Mouse (Mus musculus) splenic B cell, adult 2 months (primary cell): ENCODE results near the gene Pmepa1.
A peak's percentile ranks its signal among the peaks of the same experiment; 100 is the strongest.

Experiments used
- DNase-seq: peaks from one replicate; pipeline ENCODE4 v3.0.0-alpha.2; 2011; ENCODE audit warnings: low read depth, low spot score
- H3K27me3 ChIP-seq: 2 replicates; pipeline ENCODE4 v1.6.1; 2012; ENCODE audit warnings: mild to moderate bottlenecking, low read length, moderate library complexity, mixed read lengths; ENCODE audit not compliant: control insufficient read depth, poor library complexity, insufficient read depth, severe bottlenecking
- H3K36me3 ChIP-seq: 2 replicates; pipeline ENCODE4 v1.6.1; 2012; ENCODE audit warnings: mild to moderate bottlenecking, low read length, moderate library complexity, mixed read lengths; ENCODE audit not compliant: control insufficient read depth, poor library complexity, insufficient read depth, severe bottlenecking

Pmepa1 gene

DNA sequence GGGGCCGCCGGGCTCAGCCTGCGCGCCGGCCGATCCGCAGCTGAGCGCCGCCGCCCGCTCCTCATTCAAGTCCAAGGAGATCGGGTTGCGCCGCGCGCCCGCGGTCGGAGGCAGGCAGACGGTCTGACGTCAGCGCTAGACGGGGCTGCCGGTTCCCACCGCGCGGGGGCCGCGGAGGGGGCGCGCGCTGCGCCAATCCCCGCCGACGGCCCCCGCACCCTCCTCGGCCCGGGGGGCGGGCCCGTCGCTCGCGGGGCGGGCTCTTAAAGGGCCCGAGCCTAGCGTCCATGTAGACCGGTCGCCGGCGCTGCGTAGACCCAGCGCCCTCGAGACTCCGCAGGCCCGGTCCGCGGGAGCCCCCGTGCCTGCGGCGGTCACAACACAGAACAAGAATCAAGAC lies at the start of gene Pmepa1:
TSS of gene Pmepa1 (minus strand) at position 125 of the 400 bp plus-strand sequence.
- DNase-seq: peak; percentile 86
- Histone ChIP-seq H3K27me3 (0 out of 2 replicates have a peak, but pooled peaks cover 3% of the 10 kb centered on the region), H3K36me3 (no peaks in the 10 kb centered on the region)

DNA sequence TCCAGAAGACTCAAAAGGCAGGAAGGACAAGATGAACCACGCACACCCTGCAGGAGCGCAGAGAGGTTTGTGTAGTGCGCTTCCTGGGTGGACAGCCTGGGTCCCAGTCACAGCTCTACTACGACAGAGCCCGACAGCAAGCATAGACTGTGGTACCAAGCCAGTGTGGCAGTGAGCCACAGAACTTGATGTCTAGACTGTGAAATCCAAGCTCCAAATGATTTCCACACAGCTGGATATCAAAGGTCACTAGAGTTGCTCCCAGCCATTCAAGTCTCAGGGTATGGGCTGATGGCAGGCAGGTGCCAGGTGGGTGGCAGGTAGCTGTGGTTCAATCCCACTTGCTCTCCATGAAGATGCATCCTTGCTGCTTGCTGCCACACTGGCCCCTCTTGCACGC lies 45.4 kb upstream of the Pmepa1 start:
- DNase-seq: no peak
- no peaks in the 10 kb centered on the region for H3K27me3 ChIP-seq
- H3K36me3 ChIP-seq: no peaks in the 10 kb centered on the region

DNA sequence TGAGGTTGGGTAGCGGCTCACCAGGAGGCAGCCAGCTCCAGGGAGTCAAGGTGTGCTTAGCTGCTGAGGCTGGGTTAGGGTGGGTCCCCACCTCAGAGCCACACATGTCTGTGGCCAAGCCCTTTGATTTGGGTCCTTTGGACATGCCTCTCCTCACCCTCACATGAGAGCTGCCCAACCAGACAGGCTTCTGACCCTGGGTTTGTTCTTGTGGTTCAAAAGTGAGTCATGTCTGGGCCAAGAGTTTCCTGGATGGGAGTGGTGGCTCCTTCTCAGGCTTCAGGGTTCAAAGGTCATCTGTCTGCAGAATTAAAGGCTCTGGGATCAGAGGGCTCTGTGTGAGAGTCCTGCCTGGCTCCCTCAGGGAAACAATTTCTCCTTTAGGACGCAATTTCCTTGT lies 44.9 kb upstream of the Pmepa1 start:
- Histone ChIP-seq H3K36me3 (no peaks in the 10 kb centered on the region), H3K27me3 (no peaks in the 10 kb centered on the region)
- DNase-seq: no peak

DNA sequence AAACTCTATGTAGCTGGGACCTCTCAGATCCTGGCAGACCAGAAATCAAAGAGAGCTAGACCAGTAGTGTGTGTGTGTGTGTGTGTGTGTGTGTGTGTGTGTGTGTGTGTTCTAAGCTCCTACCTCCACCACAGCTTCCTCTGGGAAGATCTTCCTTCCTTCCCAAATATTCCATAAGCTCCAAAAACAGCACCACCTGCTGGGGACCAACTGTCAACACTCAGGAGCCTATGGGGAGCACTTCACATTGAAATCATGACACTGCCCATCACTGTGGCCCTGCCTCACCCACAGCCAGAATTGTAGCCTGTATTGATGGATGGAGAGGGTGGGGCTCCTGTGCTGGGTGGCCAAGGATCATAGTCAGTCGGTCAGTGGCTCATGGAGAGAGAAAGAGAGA lies 38.0 kb upstream of the Pmepa1 start:
- DNase-seq: no peak
- Histone ChIP-seq H3K36me3 (no peaks in the 10 kb centered on the region), H3K27me3 (no peaks in the 10 kb centered on the region)

DNA sequence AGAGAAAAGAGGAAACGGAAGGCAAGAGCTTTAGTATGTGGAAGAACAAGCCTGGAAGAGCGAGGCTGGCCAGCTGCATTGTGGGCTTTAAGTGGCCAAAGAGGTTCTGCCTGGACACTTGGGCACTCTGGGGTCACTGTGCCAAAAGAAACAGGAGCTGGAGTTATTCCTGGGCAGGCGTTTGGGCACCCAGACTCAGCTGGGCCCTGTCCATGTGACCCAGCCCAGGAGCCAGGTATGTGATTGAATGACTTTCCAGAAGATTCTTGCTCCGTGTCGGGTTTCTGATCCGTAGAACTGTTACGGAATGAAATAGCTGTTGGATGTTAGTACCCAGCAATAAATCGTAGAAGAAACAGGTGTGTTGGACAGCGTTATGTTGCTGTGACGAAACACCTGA lies 32.2 kb upstream of the Pmepa1 start:
- Histone ChIP-seq H3K36me3 (no peaks in the 10 kb centered on the region), H3K27me3 (no peaks in the 10 kb centered on the region)
- no peak for DNase-seq

DNA sequence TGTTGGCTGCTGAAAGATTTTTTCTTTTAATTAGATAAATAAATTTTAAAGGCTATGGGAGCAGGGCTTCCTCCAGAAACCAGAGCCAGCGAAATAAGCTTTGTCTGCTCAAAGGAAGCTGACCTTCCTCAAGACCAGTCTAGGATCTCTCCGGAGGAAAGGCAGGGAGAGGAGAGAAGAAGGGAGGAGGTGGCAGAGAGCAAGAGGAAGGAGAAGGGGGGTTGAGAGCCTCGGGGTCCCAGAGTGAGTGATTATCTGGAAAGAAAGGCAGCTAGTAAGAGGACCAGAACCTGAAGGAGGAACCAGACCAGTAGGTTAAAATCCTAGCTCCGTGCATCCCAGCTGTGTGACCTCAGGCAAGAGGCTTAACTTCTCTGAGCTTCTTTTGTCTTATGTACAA lies 31.7 kb upstream of the Pmepa1 start:
- DNase-seq: no peak
- no peaks in the 10 kb centered on the region for H3K36me3 ChIP-seq
- no peaks in the 10 kb centered on the region for H3K27me3 ChIP-seq

DNA sequence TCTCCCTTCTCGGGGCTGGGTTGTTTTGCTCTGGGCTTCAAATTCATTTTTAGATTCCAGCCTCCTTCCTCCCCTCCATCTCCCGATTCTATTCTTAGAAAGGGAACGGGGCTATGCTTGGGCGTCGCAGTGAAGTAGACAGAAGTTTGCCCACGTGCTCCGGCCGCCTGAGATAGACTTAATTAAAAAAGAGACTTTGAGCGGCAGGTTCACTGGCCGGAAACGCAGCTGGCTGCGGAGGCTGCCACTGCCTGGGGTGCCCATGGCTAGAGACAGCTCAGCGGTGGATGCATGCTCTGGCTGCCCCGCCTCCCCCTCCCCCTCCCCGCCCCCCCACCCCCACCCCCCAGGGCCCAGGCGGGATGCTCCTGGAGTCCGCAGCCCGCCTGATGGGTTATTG lies 31.2 kb upstream of the Pmepa1 start:
- Histone ChIP-seq H3K27me3 (no peaks in the 10 kb centered on the region), H3K36me3 (no peaks in the 10 kb centered on the region)
- DNase-seq: peak; percentile 48

DNA sequence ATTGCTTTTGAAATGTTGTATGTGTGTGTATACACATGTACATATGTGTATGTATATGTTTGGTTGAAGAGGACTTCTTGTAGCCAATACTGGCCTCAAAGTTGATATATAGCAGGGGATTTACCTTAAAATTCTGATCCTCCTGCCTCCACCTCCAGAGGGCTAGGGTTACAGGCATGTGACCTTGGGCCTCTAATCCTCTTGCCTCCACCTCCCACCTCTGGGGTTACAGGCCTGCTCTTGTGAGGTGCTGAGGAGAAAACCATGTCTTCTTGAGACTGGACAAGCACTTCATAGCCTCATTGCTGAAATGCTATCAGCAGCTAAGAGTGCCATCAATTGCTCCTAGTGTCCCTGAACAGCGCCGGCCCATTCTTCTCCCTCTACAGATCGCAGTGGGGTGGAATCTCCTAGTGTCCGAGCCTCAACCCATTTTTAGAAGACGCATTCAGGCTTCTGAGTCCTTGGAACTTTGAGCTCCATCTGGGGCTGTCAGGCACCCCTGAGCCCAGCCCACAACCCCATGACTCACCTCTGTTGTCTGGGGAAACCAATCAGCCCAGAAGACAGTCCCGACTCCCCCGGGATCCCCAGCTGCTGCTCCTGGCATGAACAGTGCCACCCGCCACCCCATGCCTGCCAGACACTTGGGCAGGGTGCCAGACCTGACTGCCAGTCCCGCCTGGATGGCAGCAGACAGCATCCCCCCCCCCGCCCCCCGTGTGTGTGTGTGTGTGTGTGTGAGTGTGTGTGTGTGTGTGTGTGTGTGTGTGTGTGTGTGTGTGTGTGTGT lies 30.6 kb upstream of the Pmepa1 start:
- Histone ChIP-seq H3K27me3 (no peaks in the 10 kb centered on the region), H3K36me3 (no peaks in the 10 kb centered on the region)
- DNase-seq: peak; percentile 41

DNA sequence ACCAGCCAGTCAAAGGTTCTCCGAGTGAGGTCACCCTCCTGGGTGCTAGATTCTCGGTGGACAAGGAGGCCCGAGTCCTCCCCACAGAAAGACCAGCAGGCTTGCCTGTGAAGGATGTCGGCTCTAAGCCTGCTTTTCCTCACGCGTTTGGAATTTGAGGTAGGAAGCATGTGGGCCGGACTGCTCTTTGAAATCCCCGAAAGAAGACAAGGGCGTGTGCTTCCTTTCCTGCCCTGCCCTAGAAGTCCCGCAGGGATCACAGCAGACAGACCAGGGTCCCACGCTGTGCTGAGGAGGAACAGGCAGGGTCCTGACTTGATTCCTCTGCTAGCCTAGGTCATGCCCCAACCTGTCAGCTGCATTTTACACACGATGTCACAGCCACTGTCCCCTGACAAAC lies 28.7 kb upstream of the Pmepa1 start:
- DNase-seq: no peak
- Histone ChIP-seq H3K27me3 (no peaks in the 10 kb centered on the region), H3K36me3 (no peaks in the 10 kb centered on the region)

DNA sequence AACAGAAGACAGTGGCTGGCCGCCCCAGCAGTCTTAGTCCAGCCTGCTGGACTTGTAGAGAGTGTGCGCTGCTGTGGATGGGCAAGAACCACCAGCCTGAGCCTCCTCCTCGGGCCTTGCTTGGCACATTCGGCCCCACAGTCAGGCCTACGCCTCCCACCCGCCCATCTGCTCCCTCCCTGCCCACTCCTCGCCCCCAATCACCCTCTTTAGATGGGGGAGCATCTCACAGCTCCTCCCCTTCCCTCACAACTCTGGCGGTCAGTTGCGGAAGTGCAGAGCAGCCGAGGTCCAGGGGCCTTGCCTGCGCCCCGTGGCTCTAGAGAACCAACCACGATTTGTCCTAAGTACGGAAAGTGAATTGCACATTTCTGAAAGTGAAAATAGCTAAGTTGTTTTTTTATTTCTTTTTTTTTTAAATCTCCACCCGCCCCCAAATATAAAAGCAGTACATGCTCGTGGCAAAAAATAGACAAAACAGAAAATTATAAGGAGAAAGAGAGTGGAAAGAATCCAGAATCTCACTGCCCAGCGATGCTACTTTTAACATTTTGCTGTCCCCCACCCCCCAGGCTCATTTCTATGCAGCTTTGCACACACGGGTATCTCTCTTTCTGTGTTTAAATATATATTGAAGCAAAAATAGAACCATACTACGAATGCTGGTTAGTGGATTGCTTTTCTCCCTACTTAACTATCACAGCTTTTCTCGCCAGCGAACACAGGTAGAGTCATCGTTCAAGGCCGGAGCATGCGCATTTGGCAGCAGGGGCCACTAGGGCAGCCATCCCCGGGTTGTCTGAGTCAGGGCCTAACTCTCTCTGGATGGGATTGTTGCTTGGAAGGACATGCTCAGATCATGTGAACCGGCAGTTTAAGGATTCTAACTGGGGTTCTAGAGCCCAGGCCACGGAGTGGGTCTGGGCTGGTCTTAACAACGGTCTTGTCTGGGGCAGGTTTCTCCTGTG lies 24.6 kb upstream of the Pmepa1 start:
- no peak for DNase-seq

DNA sequence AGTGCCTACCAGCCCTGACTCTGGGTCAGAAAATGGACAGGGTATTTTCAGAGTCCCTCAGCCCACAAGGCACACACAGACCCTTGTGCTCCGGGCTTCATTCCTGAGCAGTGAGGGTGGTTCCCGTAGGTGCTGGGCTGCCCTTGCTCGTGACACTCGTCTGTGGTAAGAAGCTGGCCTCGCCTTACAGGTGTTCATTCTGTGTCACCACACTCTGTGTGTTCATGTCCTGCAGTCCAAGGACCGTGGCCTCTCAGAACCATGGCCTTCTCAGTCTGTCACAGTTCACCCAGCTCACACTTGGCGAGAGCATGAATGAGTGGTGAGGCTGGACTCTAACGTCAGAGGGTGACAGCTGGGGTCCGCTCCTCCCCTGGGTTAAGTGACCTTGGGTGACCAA lies 20.1 kb upstream of the Pmepa1 start:
- no peaks in the 10 kb centered on the region for H3K27me3 ChIP-seq
- DNase-seq: no peak
- H3K36me3 ChIP-seq: no peaks in the 10 kb centered on the region

More for the DNA sequence above, 24.6 kb upstream of the Pmepa1 start:
- H3K36me3 ChIP-seq: no peaks in the 10 kb centered on the region
- H3K27me3 ChIP-seq: no peaks in the 10 kb centered on the region

DNA sequence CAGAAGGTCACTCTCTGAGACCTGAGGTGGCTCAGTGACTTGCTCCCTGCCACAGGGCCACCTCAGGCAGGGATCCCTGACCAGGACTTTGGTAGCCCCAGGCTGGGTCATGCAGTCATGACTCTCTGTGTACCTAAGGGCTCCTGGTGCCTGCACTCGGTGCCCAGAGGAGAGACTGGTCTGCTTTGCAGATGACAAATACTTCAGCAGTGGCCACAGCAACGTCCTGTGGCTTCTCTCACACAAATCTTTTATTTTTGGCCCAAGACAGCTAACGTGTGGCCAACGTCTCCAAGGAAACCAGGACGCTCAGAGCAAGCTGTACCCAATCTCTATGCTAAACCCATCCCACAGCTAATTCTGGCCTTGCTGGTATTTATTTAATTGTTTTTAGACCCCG lies 16.7 kb upstream of the Pmepa1 start:
- Histone ChIP-seq H3K36me3 (no peaks in the 10 kb centered on the region), H3K27me3 (no peaks in the 10 kb centered on the region)
- DNase-seq: no peak

DNA sequence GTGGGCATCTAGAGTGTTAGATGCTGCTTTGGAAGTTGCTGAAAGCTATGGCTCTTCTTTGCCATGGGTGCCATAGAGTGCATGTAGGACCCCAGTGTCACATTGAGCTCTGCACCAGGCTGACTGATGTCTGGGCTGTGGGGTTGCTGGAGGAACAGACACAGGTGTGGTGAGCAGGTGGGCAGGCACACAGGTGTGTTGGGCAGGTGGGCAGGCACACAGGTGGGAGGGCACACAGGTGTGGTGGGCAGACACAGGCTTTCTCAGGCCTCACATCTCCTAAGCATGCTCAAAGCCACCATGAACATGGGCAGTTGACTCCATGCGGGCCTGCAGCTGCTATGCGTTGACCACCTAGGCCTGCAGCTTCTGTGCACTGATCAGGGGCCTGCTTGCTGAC lies 16.2 kb upstream of the Pmepa1 start:
- DNase-seq: no peak
- no peaks in the 10 kb centered on the region for H3K36me3 ChIP-seq
- no peaks in the 10 kb centered on the region for H3K27me3 ChIP-seq

DNA sequence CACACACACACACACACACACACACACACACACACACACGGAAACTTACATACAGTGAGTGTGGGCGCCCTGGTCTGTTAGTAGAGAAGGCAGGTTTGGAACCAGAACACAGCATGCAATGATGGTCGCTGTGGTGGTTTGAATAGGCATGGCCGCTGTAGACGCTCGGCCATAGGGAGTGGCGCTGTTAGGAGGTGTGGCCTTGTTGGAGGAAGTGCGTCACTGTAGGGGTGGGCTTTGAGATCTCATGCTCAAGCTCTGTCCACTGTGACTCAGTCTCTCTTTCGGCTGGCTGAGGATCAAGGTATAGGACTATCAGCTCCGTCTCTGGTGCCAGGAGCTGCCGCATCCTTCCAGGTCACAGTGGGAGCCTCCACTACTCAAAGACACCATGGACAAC lies 14.6 kb upstream of the Pmepa1 start:
- no peaks in the 10 kb centered on the region; the same call in 1 of the 2 replicates for H3K27me3 ChIP-seq
- no peaks in the 10 kb centered on the region for H3K36me3 ChIP-seq
- no peak for DNase-seq

DNA sequence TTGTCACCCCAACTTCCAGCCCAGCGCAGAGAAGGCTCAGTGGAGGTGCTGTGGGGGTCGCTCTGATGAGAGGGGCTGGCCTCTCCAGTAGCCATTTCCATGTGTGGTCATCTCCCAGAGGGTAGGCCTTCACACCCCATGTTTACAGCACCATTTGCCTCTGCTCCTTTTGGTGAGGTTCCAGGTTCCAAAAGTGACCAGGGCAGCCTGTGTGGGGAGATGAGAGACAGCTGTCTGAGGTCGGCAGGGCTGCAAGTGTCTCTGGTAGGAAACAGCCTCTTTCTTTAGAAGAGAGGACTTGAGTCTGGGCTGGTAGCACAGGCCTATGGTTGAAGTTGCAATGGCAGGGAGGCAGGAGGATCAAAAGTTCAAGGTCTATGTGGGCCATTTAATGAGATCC lies 13.6 kb upstream of the Pmepa1 start:
- DNase-seq: no peak
- H3K36me3 ChIP-seq: no peaks in the 10 kb centered on the region
- no peaks in the 10 kb centered on the region; the same call in 1 of the 2 replicates for H3K27me3 ChIP-seq
